Mouse (Mus musculus) small intestine, adult 2 months (tissue): ENCODE results near the gene Gm20390.

Source experiments
- CTCF ChIP-seq: fragments of 200-500 bp; IDR thresholded peaks from 2 replicates; pipeline ENCODE4 v1.5.1; 2012; ENCODE audit warnings: low read depth, mild to moderate bottlenecking, control low read depth, inconsistent platforms, low read length, moderate library complexity, mixed read lengths; ENCODE audit not compliant: insufficient replicate concordance, insufficient read length; ENCODE audit errors: extremely low read depth
- POLR2A ChIP-seq: fragments of 200-500 bp; IDR thresholded peaks from 2 replicates; pipeline ENCODE4 v1.6.1; 2012; ENCODE audit warnings: low read depth, mild to moderate bottlenecking, control low read depth, inconsistent platforms, low read length, moderate library complexity

- TF ChIP-seq CTCF: no peak
- TF ChIP-seq POLR2A: no peak
These were observed 23.1 kb downstream of the Gm20390 start for GRCm38 (mm10) chr11:93944986-93945385.
